Mouse (Mus musculus) heart, postnatal 0 days (tissue): ENCODE measurements around the gene Ccdc155.

Experiments
- CTCF ChIP-seq: IDR thresholded peaks from 2 replicates; pipeline ENCODE4 v1.5.1; 2016; ENCODE audit warnings: antibody characterized with exemption, control low read depth, low read depth
- EP300 ChIP-seq: IDR thresholded peaks from 2 replicates; pipeline ENCODE4 v1.6.1; 2016; ENCODE audit warnings: antibody characterized with exemption, low read depth

DNA sequence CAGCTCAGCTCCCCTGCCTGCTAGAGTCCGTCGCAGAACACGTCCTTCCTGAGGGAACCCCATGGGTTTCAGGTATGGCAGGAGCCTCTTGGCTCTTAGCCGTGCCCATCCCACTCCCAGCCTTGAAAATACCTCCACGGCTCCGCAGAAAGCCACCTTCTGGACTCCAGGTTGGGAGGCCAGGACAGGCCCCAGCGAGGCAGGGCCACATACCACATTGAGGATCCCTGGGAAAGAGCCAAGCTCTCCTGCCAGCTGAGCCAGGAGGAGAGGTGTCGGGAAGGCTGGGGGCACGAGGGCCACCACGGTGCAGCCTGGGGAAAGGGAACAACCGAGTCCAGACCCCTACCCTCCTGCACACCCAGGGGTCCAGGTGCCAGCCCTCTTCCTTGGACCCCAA is 57.4 kb downstream of the Ccdc155 start:
- TF ChIP-seq CTCF (no peak), EP300 (no peak)
